Mouse (Mus musculus): Measurements from ENCODE around the gene Slc35b1.

DNA sequence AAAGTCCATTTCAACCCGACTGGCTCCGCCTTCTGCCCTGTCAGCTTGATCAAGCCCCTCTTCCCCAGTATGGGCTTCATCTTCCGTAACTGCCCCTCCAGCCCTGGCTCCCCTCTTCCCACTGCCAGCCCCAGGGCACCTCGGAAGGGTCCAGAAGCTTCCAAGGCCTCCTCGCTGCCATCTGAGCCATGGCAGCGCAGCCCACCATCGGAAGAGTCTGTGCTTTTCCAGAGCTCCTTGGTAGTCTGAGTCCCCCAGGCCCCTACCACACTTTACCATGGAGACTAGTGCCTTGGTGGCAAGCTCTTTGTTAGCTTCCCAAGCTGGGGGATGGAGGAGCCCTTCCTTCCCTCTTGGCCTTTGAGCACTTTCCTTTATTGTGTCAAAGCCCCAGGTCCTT, 3.8 kb upstream of the Slc35b1 start:
- TF ChIP-seq GATA1 (IDR thresholded peaks at IDR 0.05; ENCODE audit: borderline replicate concordance, low read length) = no peak
- no peak for TF ChIP-seq FLI1 (IDR thresholded peaks at IDR 0.05; ENCODE audit: low read length)
